Mouse (Mus musculus): Measurements from ENCODE around the gene Vat1l. TPM values are rescaled to one million over a fixed set of nuclear protein-coding genes. Genes with fewer than 3 reads are reported as not detected.
A peak's percentile ranks its signal among the peaks of the same experiment; 100 is the strongest.

Vat1l gene
- polyA plus RNA-seq, 1 experiment from 2014 or later = not detected

- Histone ChIP-seq H3K27me3 (ENCODE audit: insufficient read depth, low read length) (no peaks in the 10 kb centered on the region), H3K4me3 (ENCODE audit: low read depth, low read length) (no peak overlapping the region), H3K36me3 (replicated peaks; ENCODE audit: insufficient read depth, low read length) (no peaks in the 10 kb centered on the region), H3K27ac (ENCODE audit: low read depth) (no peak overlapping the region), H3K9me3 (ENCODE audit: low read length) (no peaks in the 10 kb centered on the region), H3K9ac (replicated peaks) (no peak overlapping the region), H3K4me1 (ENCODE audit: insufficient read depth) (no peaks in the 10 kb centered on the region), H3K4me2 (ENCODE audit: low read depth, low read length) (no peak overlapping the region)
- TF ChIP-seq CTCF (IDR thresholded peaks at IDR 0.05; ENCODE audit: low read depth) (peak; percentile 33), EP300 (IDR thresholded peaks at IDR 0.05; ENCODE audit: low read depth) (no peak)
- WGBS (ENCODE audit: insufficient replicate concordance) = 58% methylated on average over 3 of the region's 3 CpGs
- DNase-seq = no peak
- no peak for ATAC-seq
Measured at GRCm38 (mm10) chr8:114176721-114177120, 28.7 kb upstream of the Vat1l start.

- no peak for DNase-seq
- Histone ChIP-seq H3K27ac (ENCODE audit: low read depth) (no peak overlapping the region), H3K27me3 (ENCODE audit: insufficient read depth, low read length) (no peaks in the 10 kb centered on the region), H3K4me1 (ENCODE audit: insufficient read depth) (no peaks in the 10 kb centered on the region), H3K9ac (replicated peaks) (no peak overlapping the region), H3K4me3 (ENCODE audit: low read depth, low read length) (no peak overlapping the region), H3K36me3 (replicated peaks; ENCODE audit: insufficient read depth, low read length) (no peaks in the 10 kb centered on the region), H3K4me2 (ENCODE audit: low read depth, low read length) (no peak overlapping the region), H3K9me3 (ENCODE audit: low read length) (no peaks in the 10 kb centered on the region)
- 60% methylated on average over 5 of the region's 5 CpGs for WGBS (ENCODE audit: insufficient replicate concordance)
- ATAC-seq = no peak
- TF ChIP-seq CTCF (IDR thresholded peaks at IDR 0.05; ENCODE audit: low read depth) = no peak
- no peak for TF ChIP-seq EP300 (IDR thresholded peaks at IDR 0.05; ENCODE audit: low read depth)
Measured at GRCm38 (mm10) chr8:114193334-114193733, 12.1 kb upstream of the Vat1l start.

- ATAC-seq = no peak
- H3K4me3 ChIP-seq (ENCODE audit: low read depth, low read length) = no peak overlapping the region
Measured at GRCm38 (mm10) chr8:114198990-114199389, 6.4 kb upstream of the Vat1l start.

GRCm38 (mm10) chr8:114206421-114206983 is 1.1 kb downstream of the Vat1l start:
- DNase-seq = no peak

More at GRCm38 (mm10) chr8:114198990-114199389, 6.4 kb upstream of the Vat1l start:
- no peaks in the 10 kb centered on the region for H3K36me3 ChIP-seq (replicated peaks; ENCODE audit: insufficient read depth, low read length)
- H3K27me3 ChIP-seq (ENCODE audit: insufficient read depth, low read length) = no peaks in the 10 kb centered on the region
- no peak overlapping the region for H3K27ac ChIP-seq (ENCODE audit: low read depth)
- no peaks in the 10 kb centered on the region for H3K9me3 ChIP-seq (ENCODE audit: low read length)
- H3K9ac ChIP-seq (replicated peaks) = no peak overlapping the region
- WGBS (ENCODE audit: insufficient replicate concordance) = 65% methylated on average over 2 of the region's 2 CpGs
- H3K4me1 ChIP-seq (ENCODE audit: insufficient read depth) = no peaks in the 10 kb centered on the region
- TF ChIP-seq EP300 (IDR thresholded peaks at IDR 0.05; ENCODE audit: low read depth) = no peak
- TF ChIP-seq CTCF (IDR thresholded peaks at IDR 0.05; ENCODE audit: low read depth) = no peak
- H3K4me2 ChIP-seq (ENCODE audit: low read depth, low read length) = no peak overlapping the region
- no peak for DNase-seq

GRCm38 (mm10) chr8:114207026-114207425 is 1.6 kb downstream of the Vat1l start:
- peaks cover 23% of the 10 kb centered on the region for H3K27me3 ChIP-seq (ENCODE audit: insufficient read depth, low read length)
- 0 out of 2 replicates have a peak, but pooled peaks cover 2% of the 10 kb centered on the region for H3K4me1 ChIP-seq (ENCODE audit: insufficient read depth)
- H3K4me3 ChIP-seq (ENCODE audit: low read depth, low read length) = no peak overlapping the region
- WGBS (ENCODE audit: insufficient replicate concordance) = 51% methylated on average over 4 of the region's 4 CpGs
- no peak overlapping the region for H3K9ac ChIP-seq (replicated peaks)
- DNase-seq = no peak
- no peaks in the 10 kb centered on the region for H3K9me3 ChIP-seq (ENCODE audit: low read length)
- TF ChIP-seq EP300 (IDR thresholded peaks at IDR 0.05; ENCODE audit: low read depth) (no peak), CTCF (IDR thresholded peaks at IDR 0.05; ENCODE audit: low read depth) (no peak)
- no peak overlapping the region for H3K4me2 ChIP-seq (ENCODE audit: low read depth, low read length)
- no peaks in the 10 kb centered on the region for H3K36me3 ChIP-seq (replicated peaks; ENCODE audit: insufficient read depth, low read length)
- ATAC-seq = no peak
- no peak overlapping the region for H3K27ac ChIP-seq (ENCODE audit: low read depth)

More at GRCm38 (mm10) chr8:114206421-114206983, 1.1 kb downstream of the Vat1l start:
- H3K9me3 ChIP-seq (ENCODE audit: low read length) = no peaks in the 10 kb centered on the region
- H3K27me3 ChIP-seq (ENCODE audit: insufficient read depth, low read length) = peaks cover 23% of the 10 kb centered on the region
- WGBS (ENCODE audit: insufficient replicate concordance) = 9% methylated on average over 8 of the region's 8 CpGs
- no peak for TF ChIP-seq EP300 (IDR thresholded peaks at IDR 0.05; ENCODE audit: low read depth)
- TF ChIP-seq CTCF (IDR thresholded peaks at IDR 0.05; ENCODE audit: low read depth) = no peak
- no peak overlapping the region for H3K9ac ChIP-seq (replicated peaks)
- no peaks in the 10 kb centered on the region for H3K36me3 ChIP-seq (replicated peaks; ENCODE audit: insufficient read depth, low read length)
- 0 out of 2 replicates have a peak, but pooled peaks cover 2% of the 10 kb centered on the region for H3K4me1 ChIP-seq (ENCODE audit: insufficient read depth)
- H3K4me2 ChIP-seq (ENCODE audit: low read depth, low read length) = no peak overlapping the region
- H3K4me3 ChIP-seq (ENCODE audit: low read depth, low read length) = no peak overlapping the region
- no peak for ATAC-seq
- no peak overlapping the region for H3K27ac ChIP-seq (ENCODE audit: low read depth)

GRCm38 (mm10) chr8:114220779-114221178 is 15.4 kb downstream of the Vat1l start:
- Histone ChIP-seq H3K4me1 (ENCODE audit: insufficient read depth) (no peaks in the 10 kb centered on the region), H3K9me3 (ENCODE audit: low read length) (no peaks in the 10 kb centered on the region), H3K27ac (ENCODE audit: low read depth) (no peak overlapping the region), H3K9ac (replicated peaks) (no peak overlapping the region), H3K4me2 (ENCODE audit: low read depth, low read length) (no peak overlapping the region), H3K36me3 (replicated peaks; ENCODE audit: insufficient read depth, low read length) (no peaks in the 10 kb centered on the region), H3K27me3 (ENCODE audit: insufficient read depth, low read length) (no peaks in the 10 kb centered on the region), H3K4me3 (ENCODE audit: low read depth, low read length) (no peak overlapping the region)
- DNase-seq (no peak), ATAC-seq (no peak)
- TF ChIP-seq EP300 (IDR thresholded peaks at IDR 0.05; ENCODE audit: low read depth) = no peak
- no peak for TF ChIP-seq CTCF (IDR thresholded peaks at IDR 0.05; ENCODE audit: low read depth)
- 81% methylated on average over 3 of the region's 3 CpGs for WGBS (ENCODE audit: insufficient replicate concordance)

Measured in liver, postnatal 0 days (tissue).